Mouse (Mus musculus): ENCODE results near the gene Ddit4. TPM values are rescaled to one million over a fixed set of nuclear protein-coding genes. Genes with fewer than 3 reads are reported as not detected.

The Ddit4 gene
- polyA plus RNA-seq, 1 experiment = 6.1 TPM

DNA sequence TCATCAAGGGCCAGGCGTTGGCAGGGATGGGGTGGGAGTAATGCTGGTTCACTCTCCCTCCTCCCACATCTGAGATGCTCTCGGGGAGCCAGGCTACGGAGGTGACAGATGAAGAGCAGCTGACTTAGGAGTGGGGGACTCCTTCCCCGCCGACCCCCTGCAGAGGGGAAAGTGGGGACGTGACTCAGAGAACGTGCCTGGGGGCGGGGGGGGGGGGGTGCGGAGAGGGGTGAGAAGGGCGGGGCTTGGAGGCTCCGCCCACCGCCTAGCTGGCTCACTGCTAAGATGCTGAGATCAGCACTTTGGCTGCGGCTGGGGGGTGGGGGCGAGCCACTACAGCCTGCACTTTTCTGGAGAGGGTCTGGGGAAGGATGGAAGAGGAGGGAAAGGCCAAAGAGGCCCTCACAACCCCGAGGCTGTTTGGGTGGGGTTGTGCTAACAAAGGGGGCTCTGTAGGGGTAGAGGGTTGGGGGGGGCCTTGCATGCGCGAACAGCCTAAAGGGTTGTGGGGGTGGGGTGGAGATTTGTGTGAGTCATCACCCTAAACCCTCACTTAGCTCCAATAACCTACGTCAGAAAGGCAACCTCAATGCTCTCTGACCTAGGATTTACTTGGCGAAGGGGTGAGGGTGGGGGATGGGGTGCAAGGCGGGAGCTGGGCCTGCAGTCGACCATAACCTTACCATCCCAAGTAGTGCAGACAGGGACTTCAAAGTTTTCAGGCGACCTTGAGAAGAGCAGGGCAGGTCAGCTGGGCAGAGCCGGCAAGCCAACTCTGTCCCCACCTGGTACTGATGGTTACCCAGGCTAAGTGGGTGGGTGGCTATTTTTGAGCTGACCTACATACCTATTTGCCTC is 13.1 kb upstream of the Ddit4 start:
- Histone ChIP-seq H3K4me1 (ENCODE audit: control insufficient read depth, insufficient read depth, insufficient read length, low read length) (peaks cover 5% of the 10 kb centered on the region; the same call in 1 of the 2 replicates), H3K4me3 (ENCODE audit: insufficient read depth, low read depth, low read length) (no peak overlapping the region), H3K27ac (replicated peaks; ENCODE audit: low read depth, low read length) (no peak overlapping the region)

DNA sequence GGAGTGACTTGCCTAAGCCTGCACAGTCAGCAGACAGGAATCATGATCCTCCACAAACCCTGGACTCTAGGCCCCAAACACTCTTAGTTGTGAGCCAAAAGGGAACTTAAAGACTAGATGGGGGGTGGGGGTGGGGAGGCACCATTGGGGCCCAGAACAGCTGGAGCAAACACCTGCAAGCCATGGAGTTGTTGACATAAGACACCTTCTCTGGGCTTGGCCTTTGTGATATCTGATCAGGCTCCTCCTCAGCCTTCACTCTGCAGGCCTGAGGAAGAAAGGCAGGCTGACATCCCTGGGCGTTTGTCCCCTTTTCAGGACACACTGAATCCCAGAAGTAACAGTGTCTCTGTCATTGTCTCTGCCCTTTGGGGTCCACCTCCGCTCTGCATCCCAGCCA is 12.0 kb upstream of the Ddit4 start:
- Histone ChIP-seq H3K4me1 (ENCODE audit: control insufficient read depth, insufficient read depth, insufficient read length, low read length) (peaks cover 7% of the 10 kb centered on the region; the same call in 1 of the 2 replicates), H3K27ac (replicated peaks; ENCODE audit: low read depth, low read length) (no peak overlapping the region), H3K4me3 (ENCODE audit: insufficient read depth, low read depth, low read length) (no peak overlapping the region)

DNA sequence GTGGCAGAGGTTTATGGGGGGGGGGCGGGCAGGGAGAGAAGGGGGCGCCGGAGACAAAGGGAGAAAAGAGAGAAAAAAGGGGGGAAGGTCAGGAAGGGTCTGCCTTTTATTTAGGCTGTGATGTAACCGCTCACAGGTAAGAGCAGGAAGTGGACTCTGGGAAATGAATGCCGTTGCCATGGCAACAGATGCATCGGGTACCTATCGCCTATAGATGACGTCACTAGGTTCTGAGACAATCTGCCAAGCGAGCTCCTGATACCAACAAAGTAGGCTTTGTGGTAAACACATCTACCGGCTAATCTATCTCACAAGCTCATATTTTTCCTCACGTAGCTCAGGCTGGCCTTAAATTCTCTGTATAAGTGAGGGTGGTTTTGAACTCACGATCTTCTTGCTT is 7.9 kb upstream of the Ddit4 start:
- no peak overlapping the region for H3K27ac ChIP-seq (replicated peaks; ENCODE audit: low read depth, low read length)
- peaks cover 13% of the 10 kb centered on the region for H3K4me1 ChIP-seq (ENCODE audit: control insufficient read depth, insufficient read depth, insufficient read length, low read length)
- H3K4me3 ChIP-seq (ENCODE audit: insufficient read depth, low read depth, low read length) = no peak overlapping the region

DNA sequence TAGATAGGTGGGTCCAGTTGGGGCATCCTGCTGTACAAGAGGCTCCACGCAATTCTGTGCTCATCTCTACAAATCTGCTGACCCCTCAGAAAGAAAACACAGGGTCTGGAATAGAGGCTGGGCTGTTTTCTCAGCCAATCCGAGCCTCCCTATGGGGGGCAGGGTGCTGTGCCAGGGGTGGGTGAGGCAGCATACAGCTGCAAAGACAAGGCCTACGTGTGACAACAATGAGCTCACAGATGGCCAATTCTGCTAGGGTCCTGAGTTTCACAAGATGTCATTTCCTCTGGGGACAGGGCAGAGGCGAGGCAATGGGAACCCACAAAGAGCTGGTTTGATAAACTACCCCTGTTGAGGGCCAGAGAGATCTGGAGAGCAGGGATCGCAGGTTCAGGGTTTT is 6.8 kb upstream of the Ddit4 start:
- Histone ChIP-seq H3K4me1 (ENCODE audit: control insufficient read depth, insufficient read depth, insufficient read length, low read length) (peaks cover 13% of the 10 kb centered on the region), H3K4me3 (ENCODE audit: insufficient read depth, low read depth, low read length) (no peak overlapping the region), H3K27ac (replicated peaks; ENCODE audit: low read depth, low read length) (peak overlapping the region; percentile 16; the same call in 1 of the 2 replicates)

DNA sequence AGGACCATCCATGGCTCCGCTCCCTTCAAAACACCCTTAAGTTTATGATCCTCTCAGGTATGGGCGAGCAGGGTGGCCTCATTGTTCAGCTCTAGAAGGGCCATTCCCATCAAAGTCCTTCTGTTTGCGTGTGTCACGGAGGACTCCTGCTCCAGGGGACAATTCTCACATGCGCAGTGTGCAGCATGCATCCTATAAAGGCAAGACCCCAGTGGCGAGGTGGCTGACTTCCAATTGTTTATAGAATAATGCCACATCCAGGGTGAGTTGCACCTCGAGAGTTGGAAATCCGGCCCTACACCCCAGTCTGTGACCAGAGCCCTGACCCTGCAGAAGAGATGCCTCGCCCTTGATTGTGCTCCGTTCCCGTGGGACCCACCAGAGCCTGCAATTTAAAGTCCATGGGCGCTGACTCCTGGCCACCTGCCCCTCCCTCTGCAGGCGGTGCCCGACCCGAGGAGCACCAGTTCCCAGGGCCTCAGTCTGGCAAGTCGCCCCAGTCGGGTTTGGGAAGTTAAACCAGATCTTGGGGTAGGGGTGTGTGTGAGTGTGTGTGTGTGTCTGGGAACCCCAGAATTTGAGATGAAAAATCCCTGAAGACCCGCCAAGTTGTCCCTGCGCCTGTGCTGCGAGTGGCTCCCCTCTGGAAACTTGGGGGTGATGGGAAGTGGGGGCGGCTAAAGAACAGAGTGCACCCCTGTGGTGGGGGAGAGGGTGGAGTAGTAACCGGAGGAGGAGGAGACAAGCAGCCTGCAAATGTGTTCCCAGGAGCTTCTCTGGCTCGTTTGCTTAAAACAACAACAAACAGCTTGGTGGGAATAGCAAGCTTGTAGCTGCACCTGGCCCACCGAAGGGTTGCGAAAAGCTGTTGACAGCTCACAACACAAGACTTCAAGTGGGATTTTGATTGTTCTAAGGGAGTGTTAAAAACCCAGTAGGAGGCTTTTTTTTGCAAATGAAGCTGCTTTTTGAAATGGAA is 5.8 kb upstream of the Ddit4 start:
- Histone ChIP-seq H3K27ac (replicated peaks; ENCODE audit: low read depth, low read length) (peak overlapping the region; percentile 62), H3K4me1 (ENCODE audit: control insufficient read depth, insufficient read depth, insufficient read length, low read length) (peaks cover 13% of the 10 kb centered on the region), H3K4me3 (ENCODE audit: insufficient read depth, low read depth, low read length) (peak overlapping the region; percentile 15)

DNA sequence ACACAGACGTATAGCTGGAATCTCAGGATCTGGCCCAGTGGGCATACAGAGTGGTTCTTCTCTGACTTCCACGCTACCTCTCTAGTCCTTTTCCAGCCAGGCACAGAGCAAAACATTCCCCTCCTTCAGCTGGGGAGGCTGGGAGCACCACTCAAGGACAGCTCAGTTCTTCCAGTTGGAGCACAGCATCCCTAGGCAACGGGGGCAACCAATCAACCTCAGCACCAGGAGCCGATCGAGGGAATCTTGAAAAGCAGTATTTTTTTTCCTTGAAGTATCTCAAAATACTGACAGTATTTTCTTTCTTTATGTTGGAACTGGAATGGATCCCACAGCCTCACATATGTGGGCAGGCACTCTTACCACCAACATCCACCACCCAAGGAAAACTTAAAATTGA is 5.0 kb upstream of the Ddit4 start:
- H3K27ac ChIP-seq (replicated peaks; ENCODE audit: low read depth, low read length) = 0 out of 2 replicates have a peak overlapping the region, but pooled peaks have one; percentile 38
- no peak overlapping the region for H3K4me3 ChIP-seq (ENCODE audit: insufficient read depth, low read depth, low read length)
- peaks cover 13% of the 10 kb centered on the region for H3K4me1 ChIP-seq (ENCODE audit: control insufficient read depth, insufficient read depth, insufficient read length, low read length)

DNA sequence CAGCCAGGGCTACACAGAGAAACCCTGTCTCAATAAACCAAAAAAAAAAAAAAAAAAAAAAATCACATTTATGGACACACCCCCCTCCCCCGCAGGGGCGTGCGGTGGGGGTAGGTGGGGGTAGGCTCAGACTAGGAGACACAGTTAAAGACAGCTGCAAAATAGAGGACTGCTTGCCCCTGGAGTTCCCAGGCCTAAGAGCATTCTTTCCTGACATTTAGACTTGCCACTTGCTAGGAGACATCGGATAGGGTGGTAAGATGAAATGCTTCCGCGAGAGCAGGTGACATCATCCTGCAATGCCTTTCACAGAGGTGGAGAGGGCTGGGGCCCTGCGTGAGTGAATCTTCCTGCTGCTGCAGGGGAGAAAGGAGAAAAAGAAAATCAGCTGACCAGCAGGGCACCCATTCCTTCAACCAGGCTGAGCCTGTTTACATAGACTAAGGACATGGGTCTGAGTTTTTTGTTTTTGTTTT is 2.0 kb upstream of the Ddit4 start:
- peaks cover 12% of the 10 kb centered on the region for H3K4me1 ChIP-seq (ENCODE audit: control insufficient read depth, insufficient read depth, insufficient read length, low read length)
- H3K4me3 ChIP-seq (ENCODE audit: insufficient read depth, low read depth, low read length) = no peak overlapping the region
- H3K27ac ChIP-seq (replicated peaks; ENCODE audit: low read depth, low read length) = no peak overlapping the region

DNA sequence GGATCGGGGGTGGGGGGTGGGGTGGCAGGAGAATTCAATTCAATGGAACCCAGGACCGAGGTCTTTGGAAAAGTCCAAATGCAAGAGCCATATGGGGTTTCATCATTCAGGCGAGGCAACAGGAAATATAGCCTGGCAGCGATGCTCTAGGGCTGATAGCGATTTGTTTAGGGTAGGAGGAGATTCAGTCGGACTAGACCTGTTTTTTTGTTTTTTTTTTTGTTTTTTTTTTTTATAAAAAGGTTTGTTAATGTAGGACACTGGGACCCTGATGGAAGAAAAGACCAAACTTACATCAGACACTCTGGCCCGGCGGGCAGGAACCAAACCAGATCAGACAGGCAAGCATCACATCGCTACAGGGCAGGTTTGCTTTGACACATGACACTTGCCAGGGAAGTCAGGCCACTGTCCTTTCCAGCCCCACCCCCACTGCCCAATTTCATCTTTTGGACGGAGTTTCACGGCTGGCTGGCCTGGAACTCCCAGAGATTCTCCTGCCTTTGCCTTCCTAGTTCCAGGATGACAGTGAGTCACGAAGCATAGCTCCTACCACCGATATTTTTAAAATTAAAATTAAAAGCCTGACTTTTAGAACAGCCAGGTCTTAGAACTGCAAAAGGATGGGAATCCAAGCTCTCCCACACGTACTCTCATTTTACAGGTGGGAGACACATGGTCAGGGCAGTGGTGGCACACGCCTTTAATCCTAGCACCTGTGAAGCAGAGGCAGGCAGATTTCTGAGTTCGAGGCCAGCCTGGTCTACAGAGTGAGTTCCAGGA is 1.3 kb upstream of the Ddit4 start:
- peaks cover 9% of the 10 kb centered on the region for H3K4me1 ChIP-seq (ENCODE audit: control insufficient read depth, insufficient read depth, insufficient read length, low read length)
- peak overlapping the region; percentile 66; the same call in 1 of the 2 replicates for H3K4me3 ChIP-seq (ENCODE audit: insufficient read depth, low read depth, low read length)
- peak overlapping the region; percentile 18; the same call in 1 of the 2 replicates for H3K27ac ChIP-seq (replicated peaks; ENCODE audit: low read depth, low read length)

DNA sequence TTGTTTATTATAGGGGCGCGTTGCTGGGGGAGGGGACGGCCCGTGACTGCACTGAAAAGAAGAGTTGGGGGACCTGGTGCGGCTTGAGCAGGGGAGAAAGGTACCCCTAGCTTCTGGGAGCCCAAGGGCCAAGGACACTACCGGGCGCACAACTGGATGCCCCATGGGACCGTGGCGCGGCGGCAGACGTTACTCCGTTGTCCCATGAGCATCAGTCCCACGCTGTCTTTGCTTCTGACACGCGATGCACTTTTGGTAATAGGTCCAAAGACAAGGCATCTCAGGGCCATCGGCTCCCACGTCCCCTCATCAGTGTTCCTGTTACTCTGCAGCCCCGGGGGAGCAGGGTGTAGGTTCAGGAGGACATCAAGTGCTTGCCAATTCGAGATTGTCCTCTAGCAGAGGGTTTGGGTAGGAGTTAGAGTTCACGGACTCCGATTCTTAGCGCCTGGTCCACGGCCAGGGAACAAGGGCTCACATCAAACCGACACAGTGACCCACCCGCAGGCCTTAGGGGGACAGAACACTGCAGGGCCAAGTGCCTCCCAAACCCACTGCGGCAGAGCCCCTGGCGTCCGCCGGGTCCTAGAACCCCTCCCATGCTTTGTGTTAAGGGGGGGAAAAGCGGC is 632 bp upstream of the Ddit4 start:
- Histone ChIP-seq H3K4me1 (ENCODE audit: control insufficient read depth, insufficient read depth, insufficient read length, low read length) (peaks cover 8% of the 10 kb centered on the region), H3K27ac (replicated peaks; ENCODE audit: low read depth, low read length) (peak overlapping the region; percentile 85), H3K4me3 (ENCODE audit: insufficient read depth, low read depth, low read length) (peak overlapping the region; percentile 66)

DNA sequence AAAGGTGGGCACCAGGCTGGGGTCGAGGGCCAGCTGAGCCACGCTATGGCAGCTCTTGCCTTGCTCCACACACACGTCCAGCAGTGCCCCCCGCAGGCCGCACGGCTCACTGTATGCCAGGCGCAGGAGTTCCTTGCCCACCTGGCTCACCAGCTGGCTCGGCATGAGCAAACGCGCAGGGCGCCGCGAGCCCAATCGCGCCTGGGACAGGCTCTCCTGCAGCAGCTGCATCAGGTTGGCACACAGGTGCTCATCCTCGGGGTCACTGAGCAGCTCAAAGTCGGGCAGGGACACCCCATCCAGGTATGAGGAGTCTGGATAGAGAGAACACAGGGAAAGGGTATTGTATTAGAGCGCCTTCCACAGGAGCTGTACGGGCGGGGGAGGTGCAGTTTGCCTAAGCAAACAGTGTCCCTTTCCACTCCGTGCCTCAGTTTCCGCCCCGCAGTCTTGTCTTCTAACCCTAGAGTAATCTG is 880 bp downstream of the Ddit4 start:
- peak overlapping the region; percentile 92 for H3K4me3 ChIP-seq (ENCODE audit: insufficient read depth, low read depth, low read length)
- peaks cover 5% of the 10 kb centered on the region for H3K4me1 ChIP-seq (ENCODE audit: control insufficient read depth, insufficient read depth, insufficient read length, low read length)

DNA sequence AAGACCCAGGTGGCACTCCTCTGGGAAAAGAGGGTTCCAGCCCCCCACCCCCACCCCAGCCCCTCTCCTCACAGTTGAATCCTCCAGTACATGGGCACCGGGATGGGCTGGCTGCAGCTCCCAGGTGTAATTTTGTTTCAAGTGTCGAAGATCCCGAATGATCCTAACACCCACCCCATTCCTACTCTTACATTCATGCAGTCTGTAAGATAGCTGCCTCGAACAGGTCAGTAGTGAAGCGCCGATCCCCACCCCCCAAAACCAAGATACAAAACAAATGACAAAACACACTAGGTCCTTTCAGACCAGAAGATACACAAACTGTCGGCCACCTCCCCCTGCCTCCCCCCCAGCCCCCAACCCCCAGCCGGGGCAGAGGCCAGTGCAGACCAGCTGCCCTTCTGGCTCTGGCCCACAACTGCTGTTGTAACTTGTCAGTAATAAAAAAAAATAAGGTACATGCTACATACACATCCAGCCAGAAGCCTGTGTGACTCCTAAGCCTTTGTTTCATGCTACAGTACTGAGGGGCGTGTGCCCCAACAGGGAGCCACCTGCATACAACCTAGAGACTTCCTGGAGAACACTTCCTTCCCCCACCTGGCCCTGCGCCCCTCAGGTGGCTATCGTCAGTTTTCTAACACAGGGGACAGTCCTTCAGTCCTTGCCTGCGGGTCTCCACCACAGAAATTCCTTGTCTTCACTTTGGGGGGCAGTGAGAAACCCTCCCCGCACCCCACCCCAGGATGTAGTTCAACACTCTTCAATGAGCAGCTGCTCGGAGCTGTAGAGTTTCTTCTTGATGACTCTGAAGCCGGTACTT is 1.6 kb downstream of the Ddit4 start:
- H3K4me1 ChIP-seq (ENCODE audit: control insufficient read depth, insufficient read depth, insufficient read length, low read length) = peaks cover 5% of the 10 kb centered on the region
- H3K27ac ChIP-seq (replicated peaks; ENCODE audit: low read depth, low read length) = peak overlapping the region; percentile 91
- peak overlapping the region; percentile 92 for H3K4me3 ChIP-seq (ENCODE audit: insufficient read depth, low read depth, low read length)

More for the DNA sequence above, 880 bp downstream of the Ddit4 start:
- peak overlapping the region; percentile 91 for H3K27ac ChIP-seq (replicated peaks; ENCODE audit: low read depth, low read length)

DNA sequence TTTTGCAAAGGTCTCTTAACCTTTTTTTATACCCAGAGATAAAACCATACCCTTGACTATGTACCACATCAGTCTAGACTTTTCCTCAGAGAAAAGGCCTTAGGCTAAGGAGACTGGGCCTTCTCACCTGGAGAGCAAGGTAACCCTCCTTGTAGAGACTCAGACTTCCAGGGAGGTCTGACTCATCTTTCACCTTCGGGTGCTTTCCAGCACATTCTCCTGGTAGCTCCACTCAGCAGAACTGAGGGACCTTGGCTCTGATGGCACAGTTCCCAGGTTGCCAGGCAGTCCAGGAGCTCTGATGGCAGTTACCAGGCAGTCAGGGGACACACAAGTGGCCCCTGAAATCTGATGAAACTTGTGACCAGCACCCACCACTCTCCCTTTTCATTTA is 2.4 kb downstream of the Ddit4 start:
- peaks cover 5% of the 10 kb centered on the region for H3K4me1 ChIP-seq (ENCODE audit: control insufficient read depth, insufficient read depth, insufficient read length, low read length)
- H3K27ac ChIP-seq (replicated peaks; ENCODE audit: low read depth, low read length) = peak overlapping the region; percentile 80
- peak overlapping the region; percentile 92 for H3K4me3 ChIP-seq (ENCODE audit: insufficient read depth, low read depth, low read length)
